Mouse (Mus musculus): ENCODE measurements around the gene Sytl3.

Sytl3 gene

GRCm38 (mm10) chr17:6736306-6737272 lies 77.7 kb downstream of the Sytl3 start:
- no peak for DNase-seq (ENCODE audit: low read depth, low spot score)

- DNase-seq (ENCODE audit: low read depth, low spot score), result no peak
Observed at GRCm38 (mm10) chr17:6737273-6737997, 78.5 kb downstream of the Sytl3 start.

- no peak for DNase-seq (ENCODE audit: low read depth, low spot score)
Observed at GRCm38 (mm10) chr17:6738836-6739235, 79.9 kb downstream of the Sytl3 start.

- no peak for DNase-seq (ENCODE audit: low read depth, low spot score)
Observed at GRCm38 (mm10) chr17:6739266-6739665, 80.4 kb downstream of the Sytl3 start.

GRCm38 (mm10) chr17:6739756-6740155 lies 80.9 kb downstream of the Sytl3 start:
- no peak for DNase-seq (ENCODE audit: low read depth, low spot score)

GRCm38 (mm10) chr17:6740331-6741170 lies 81.7 kb downstream of the Sytl3 start:
- no peak for DNase-seq (ENCODE audit: low read depth, low spot score)

GRCm38 (mm10) chr17:6741271-6741670 lies 82.4 kb downstream of the Sytl3 start:
- no peak for DNase-seq (ENCODE audit: low read depth, low spot score)

- no peak for DNase-seq (ENCODE audit: low read depth, low spot score)
Observed at GRCm38 (mm10) chr17:6742083-6743038, 83.5 kb downstream of the Sytl3 start.

GRCm38 (mm10) chr17:6743039-6743575 lies 84.2 kb downstream of the Sytl3 start:
- DNase-seq (ENCODE audit: low read depth, low spot score), result no peak

- no peak for DNase-seq (ENCODE audit: low read depth, low spot score)
Observed at GRCm38 (mm10) chr17:6743787-6744239, 84.9 kb downstream of the Sytl3 start.

- no peak for DNase-seq (ENCODE audit: low read depth, low spot score)
Observed at GRCm38 (mm10) chr17:6744366-6744765, 85.5 kb downstream of the Sytl3 start.

GRCm38 (mm10) chr17:6744871-6745270 lies 86.0 kb downstream of the Sytl3 start:
- DNase-seq (ENCODE audit: low read depth, low spot score), result no peak

- DNase-seq (ENCODE audit: low read depth, low spot score), result no peak
Observed at GRCm38 (mm10) chr17:6745503-6745902, 86.6 kb downstream of the Sytl3 start.

GRCm38 (mm10) chr17:6745975-6746374 lies 87.1 kb downstream of the Sytl3 start:
- DNase-seq (ENCODE audit: low read depth, low spot score), result no peak

GRCm38 (mm10) chr17:6746452-6747231 lies 87.7 kb downstream of the Sytl3 start:
- DNase-seq (ENCODE audit: low read depth, low spot score), result no peak

- DNase-seq (ENCODE audit: low read depth, low spot score), result no peak
Observed at GRCm38 (mm10) chr17:6747478-6747877, 88.6 kb downstream of the Sytl3 start.

GRCm38 (mm10) chr17:6748779-6749464 lies 90.0 kb downstream of the Sytl3 start:
- DNase-seq (ENCODE audit: low read depth, low spot score), result no peak

GRCm38 (mm10) chr17:6751221-6751859 lies 92.4 kb downstream of the Sytl3 start:
- DNase-seq (ENCODE audit: low read depth, low spot score), result no peak

Data from c-Kit-negative CD71-positive TER-119-positive erythroid progenitor cells, embryonic 14.5 days (primary cell).